Mouse (Mus musculus) CH12.LX (cell line): ENCODE measurements at regions not wholly inside any gene's neighbourhood (a gene's known extent, or its start where the extent isn't known, plus 50 kb on each side); places are given as distances from the start of the nearest gene placed in this dataset.
A peak's percentile ranks its signal among the peaks of the same experiment; 100 is the strongest.

ENCODE experiments used
- DNase-seq: peaks from one replicate; pipeline ENCODE4 v3.0.0-alpha.2; 2013; ENCODE audit errors: extremely low read depth
- H3K27ac ChIP-seq: 2 replicates; pipeline ENCODE4 v1.5.1; 2012; ENCODE audit warnings: low read depth, mild to moderate bottlenecking, control low read depth, moderate library complexity; ENCODE audit not compliant: insufficient read depth
- H3K27me3 ChIP-seq: replicated peaks from 2 replicates; pipeline ENCODE3; 2012; ENCODE audit warnings: inconsistent platforms
- H3K36me3 ChIP-seq, 2 experiments: replicated peaks in 1 of 2; 2 replicates each; pipeline versions ENCODE3 to v1.6.1; 2012; ENCODE audit warnings: inconsistent platforms in 1 of 2, low read length in 1 of 2, mild to moderate bottlenecking in 1 of 2, mixed read lengths in 1 of 2, moderate library complexity in 1 of 2; ENCODE audit not compliant: control insufficient read depth in 1 of 2, insufficient read depth in 1 of 2
- H3K4me1 ChIP-seq, 2 experiments: 2 replicates each; pipeline ENCODE4 v1.6.1; 2012; ENCODE audit warnings: inconsistent platforms in 1 of 2, moderate library complexity in 1 of 2; ENCODE audit not compliant: insufficient read depth in 2 of 2, control insufficient read depth in 1 of 2
- H3K4me2 ChIP-seq: 2 replicates; pipeline ENCODE4 v1.6.1; 2012; ENCODE audit warnings: low read depth, mild to moderate bottlenecking, control low read depth; ENCODE audit not compliant: poor library complexity, insufficient read depth, severe bottlenecking
- H3K4me3 ChIP-seq, 3 experiments: fragments of 150-350 bp in 1 of 3; sonication (generic) in 1 of 3; replicated peaks in 1 of 3; 2 replicates each; pipeline versions ENCODE3 to v1.5.1; 2011 to 2012; ENCODE audit warnings: low read depth in 2 of 3, low read length in 2 of 3, mild to moderate bottlenecking in 2 of 3, moderate library complexity in 2 of 3, control low read depth in 1 of 3, improper control_type of control experiment in 1 of 3, inconsistent platforms in 1 of 3, mixed read lengths in 1 of 3; ENCODE audit not compliant: poor library complexity in 1 of 3
- H3K79me2 ChIP-seq: replicated peaks from 2 replicates; pipeline ENCODE4 v1.6.1; 2012; ENCODE audit warnings: mild to moderate bottlenecking, moderate library complexity; ENCODE audit not compliant: control insufficient read depth, poor library complexity, insufficient read depth, severe bottlenecking; ENCODE audit errors: extremely low read depth
- H3K9ac ChIP-seq: 2 replicates; pipeline ENCODE4 v1.6.1; 2012; ENCODE audit warnings: low read depth, mild to moderate bottlenecking, control low read depth, moderate library complexity; ENCODE audit not compliant: insufficient read depth
- H3K9me3 ChIP-seq: replicated peaks from 2 replicates; pipeline ENCODE3; 2012; ENCODE audit warnings: low read length, inconsistent platforms, mixed read lengths
- BHLHE40 ChIP-seq: IDR thresholded peaks from 2 replicates; pipeline ENCODE4 v1.6.1; 2011; ENCODE audit warnings: mild to moderate bottlenecking, low read depth, low read length, improper control_type of control experiment
- CHD1 ChIP-seq: IDR thresholded peaks from 2 replicates; pipeline ENCODE4 v1.6.1; 2012; ENCODE audit warnings: low read depth, low read length, improper control_type of control experiment, inconsistent platforms
- CHD2 ChIP-seq: IDR thresholded peaks from 2 replicates; pipeline ENCODE4 v1.6.1; 2011; ENCODE audit warnings: low read length, improper control_type of control experiment
- CTCF ChIP-seq, 2 experiments: IDR thresholded peaks in 1 of 2; conservative IDR thresholded peaks in 1 of 2; 2 replicates each; pipeline ENCODE4 v1.5.1; 2011 to 2012; ENCODE audit warnings: low read depth in 2 of 2, low read length in 2 of 2, improper control_type of control experiment in 1 of 2, inconsistent platforms in 1 of 2, mild to moderate bottlenecking in 1 of 2, moderate library complexity in 1 of 2
- E2F4 ChIP-seq: IDR thresholded peaks from 2 replicates; pipeline ENCODE4 v1.6.1; 2011; ENCODE audit warnings: low read depth, low read length, improper control_type of control experiment; ENCODE audit not compliant: insufficient replicate concordance
- ELF1 ChIP-seq: IDR thresholded peaks from 2 replicates; pipeline ENCODE4 v1.6.1; 2014; ENCODE audit warnings: low read depth, mild to moderate bottlenecking, inconsistent platforms, low read length, improper control_type of control experiment
- EP300 ChIP-seq: IDR thresholded peaks from 2 replicates; pipeline ENCODE4 v1.6.1; 2011; ENCODE audit warnings: low read length, improper control_type of control experiment
- ETS1 ChIP-seq: conservative IDR thresholded peaks from 2 replicates; pipeline ENCODE4 v1.6.1; 2012; ENCODE audit warnings: low read depth, mild to moderate bottlenecking, inconsistent platforms, low read length, improper control_type of control experiment, moderate library complexity
- GABPA ChIP-seq: IDR thresholded peaks from 2 replicates; pipeline ENCODE4 v1.6.1; 2012; ENCODE audit warnings: low read depth, low read length, improper control_type of control experiment, inconsistent platforms; ENCODE audit not compliant: insufficient replicate concordance
- HCFC1 ChIP-seq: IDR thresholded peaks from 2 replicates; pipeline ENCODE4 v1.6.1; 2012; ENCODE audit warnings: low read depth, mild to moderate bottlenecking, inconsistent platforms, low read length, improper control_type of control experiment
- IRF4 ChIP-seq: IDR thresholded peaks from 2 replicates; pipeline ENCODE4 v1.6.1; 2014; ENCODE audit warnings: low read depth, mild to moderate bottlenecking, inconsistent platforms, low read length, improper control_type of control experiment
- JUN ChIP-seq: IDR thresholded peaks from 2 replicates; pipeline ENCODE4 v1.6.1; 2011; ENCODE audit warnings: low read depth, mild to moderate bottlenecking, low read length, improper control_type of control experiment, moderate library complexity; ENCODE audit not compliant: insufficient read depth
- KAT2A ChIP-seq: IDR thresholded peaks from 2 replicates; pipeline ENCODE4 v1.6.1; 2012; ENCODE audit warnings: low read length, improper control_type of control experiment, inconsistent platforms; ENCODE audit not compliant: insufficient replicate concordance
- MAFK ChIP-seq: IDR thresholded peaks from 2 replicates; pipeline ENCODE4 v1.6.1; 2011; ENCODE audit warnings: low read length, improper control_type of control experiment; ENCODE audit not compliant: insufficient replicate concordance
- MAX ChIP-seq: IDR thresholded peaks from 2 replicates; pipeline ENCODE4 v1.6.1; 2011; ENCODE audit warnings: low read length, improper control_type of control experiment
- MEF2A ChIP-seq: IDR thresholded peaks from 2 replicates; pipeline ENCODE4 v1.6.1; 2014; ENCODE audit warnings: low read depth, mild to moderate bottlenecking, inconsistent platforms, low read length, improper control_type of control experiment, borderline replicate concordance
- MXI1 ChIP-seq: IDR thresholded peaks from 2 replicates; pipeline ENCODE4 v1.6.1; 2011; ENCODE audit warnings: mild to moderate bottlenecking, low read depth, low read length, improper control_type of control experiment
- MYC ChIP-seq: IDR thresholded peaks from 2 replicates; pipeline ENCODE4 v1.6.1; 2011; ENCODE audit warnings: low read depth, mild to moderate bottlenecking, improper control_type of control experiment, low read length
- NRF1 ChIP-seq: IDR thresholded peaks from 2 replicates; pipeline ENCODE4 v1.6.1; 2014; ENCODE audit warnings: low read depth, mild to moderate bottlenecking, inconsistent platforms, low read length, improper control_type of control experiment, moderate library complexity
- POLR2A ChIP-seq: IDR thresholded peaks from 2 replicates; pipeline ENCODE4 v1.6.1; 2011; ENCODE audit warnings: low read depth, mild to moderate bottlenecking, improper control_type of control experiment, low read length
- POLR2AphosphoS2 ChIP-seq: IDR thresholded peaks from 2 replicates; pipeline ENCODE4 v1.6.1; 2011; ENCODE audit warnings: low read depth, low read length, improper control_type of control experiment
- RCOR1 ChIP-seq: conservative IDR thresholded peaks from 2 replicates; pipeline ENCODE4 v1.6.1; 2012; ENCODE audit warnings: low read depth, mild to moderate bottlenecking, inconsistent platforms, low read length, improper control_type of control experiment
- SIN3A ChIP-seq: IDR thresholded peaks from 2 replicates; pipeline ENCODE4 v1.6.1; 2012; ENCODE audit warnings: low read length, improper control_type of control experiment, inconsistent platforms
- SMC3 ChIP-seq: IDR thresholded peaks from 2 replicates; pipeline ENCODE4 v1.6.1; 2011; ENCODE audit warnings: low read depth, low read length, improper control_type of control experiment
- TBP ChIP-seq: conservative IDR thresholded peaks from 2 replicates; pipeline ENCODE4 v1.6.1; 2011; ENCODE audit warnings: low read depth, low read length, improper control_type of control experiment
- TCF12 ChIP-seq: IDR thresholded peaks from 2 replicates; pipeline ENCODE4 v1.6.1; 2014; ENCODE audit warnings: low read depth, mild to moderate bottlenecking, inconsistent platforms, low read length, improper control_type of control experiment
- USF1 ChIP-seq: IDR thresholded peaks from 2 replicates; pipeline ENCODE4 v1.6.1; 2014; ENCODE audit warnings: low read depth, mild to moderate bottlenecking, inconsistent platforms, low read length, improper control_type of control experiment
- USF2 ChIP-seq: conservative IDR thresholded peaks from 2 replicates; pipeline ENCODE4 v1.6.1; 2011; ENCODE audit warnings: low read depth, low read length, improper control_type of control experiment
- ZKSCAN1 ChIP-seq: IDR thresholded peaks from 2 replicates; pipeline ENCODE4 v1.6.1; 2012; ENCODE audit warnings: low read depth, inconsistent platforms, low read length, improper control_type of control experiment, borderline replicate concordance
- ZMIZ1 ChIP-seq: IDR thresholded peaks from 2 replicates; pipeline ENCODE4 v1.6.1; 2012; ENCODE audit warnings: low read depth, mild to moderate bottlenecking, inconsistent platforms, low read length, improper control_type of control experiment
- ZNF384 ChIP-seq: IDR thresholded peaks from 2 replicates; pipeline ENCODE4 v1.6.1; 2012; ENCODE audit warnings: low read depth, low read length, improper control_type of control experiment, inconsistent platforms
- dilution Hi-C: fragments of 300-500 bp; cut with MboI; formaldehyde crosslinking; loops from 2 replicates; pipeline ENCODE4 v1.14.3; 2020; ENCODE audit warnings: low sequenced_read_pairs; ENCODE audit not compliant: extremely low pct_unique_long_range_greater_than_20kb, extremely low pct_ligation_motif_present
- in situ Hi-C: fragments of 300-500 bp; cut with MboI; formaldehyde crosslinking; loops from 3 replicates; pipeline ENCODE4 v1.14.3; 2019; ENCODE audit warnings: low sequenced_read_pairs, low pct_ligation_motif_present, low pct_unique_long_range_greater_than_20kb, mixed read lengths

GRCm38 (mm10) chr9:61479626-61480025, 107.5 kb downstream of the Tle3 start:
- H3K27me3 ChIP-seq = no peaks in the 10 kb centered on the region

GRCm38 (mm10) chr9:61478862-61479261, 106.7 kb downstream of the Tle3 start:
- peaks cover 1% of the 10 kb centered on the region for H3K27me3 ChIP-seq
- in situ Hi-C loops = no loop called here
- H3K27ac ChIP-seq = no peak overlapping the region
- dilution Hi-C loops = no loop called here
- H3K36me3 ChIP-seq = no peaks in the 10 kb centered on the region
- peaks cover 3% of the 10 kb centered on the region for H3K9me3 ChIP-seq
- TF ChIP-seq SIN3A = peak; percentile 34; the same call in 1 of the 2 replicates
- no peak for TF ChIP-seq CTCF (conservative IDR thresholded peaks at IDR 0.05 in 1 of 2, IDR thresholded peaks at IDR 0.05 in 1 of 2; ENCODE audit: low read depth in 2 of 2, low read length in 2 of 2)
- TF ChIP-seq RCOR1 = no peak
- peak; percentile 74 for TF ChIP-seq ELF1
- no peak for TF ChIP-seq USF2
- TF ChIP-seq GABPA = no peak
- peak; percentile 83 for TF ChIP-seq BHLHE40
- TF ChIP-seq ZMIZ1 = no peak
- TF ChIP-seq SMC3 = peak; percentile 19; the same call in 1 of the 2 replicates
- no peak for TF ChIP-seq CHD1
- 0 out of 2 replicates have a peak, but pooled peaks have one; percentile 29 for TF ChIP-seq MEF2A
- TF ChIP-seq POLR2AphosphoS2 = no peak
- peak; percentile 82 for TF ChIP-seq EP300
- no peak for TF ChIP-seq IRF4
- TF ChIP-seq MYC = peak; percentile 26; the same call in 1 of the 2 replicates
- no peak for TF ChIP-seq KAT2A
- peak; percentile 89 for TF ChIP-seq TCF12
- peak; percentile 34; the same call in 1 of the 2 replicates for TF ChIP-seq MAFK
- no peak for TF ChIP-seq ZNF384
- TF ChIP-seq JUN = no peak
- 0 out of 2 replicates have a peak, but pooled peaks have one; percentile 16 for TF ChIP-seq CHD2
- 0 out of 2 replicates have a peak, but pooled peaks have one; percentile 4 for TF ChIP-seq MXI1
- TF ChIP-seq USF1 = no peak
- no peak for TF ChIP-seq E2F4
- no peak for TF ChIP-seq HCFC1
- peak; percentile 85 for TF ChIP-seq ETS1
- no peak overlapping the region for H3K9ac ChIP-seq
- H3K4me2 ChIP-seq = peak overlapping the region; percentile 48
- peaks cover 9 to 33% of the 10 kb centered on the region in 2 experiments for H3K4me1 ChIP-seq
- DNase-seq = peak; percentile 97
- no peaks in the 10 kb centered on the region for H3K79me2 ChIP-seq
- no peak overlapping the region for H3K4me3 ChIP-seq

More at GRCm38 (mm10) chr9:61479626-61480025, 107.5 kb downstream of the Tle3 start:
- Histone ChIP-seq H3K79me2 (no peaks in the 10 kb centered on the region), H3K4me1 (peaks cover 9 to 33% of the 10 kb centered on the region in 2 experiments), H3K9ac (no peak overlapping the region), H3K9me3 (peaks cover 5% of the 10 kb centered on the region), H3K27ac (no peak overlapping the region), H3K4me2 (0 out of 2 replicates have a peak overlapping the region, but pooled peaks have one; percentile 48), H3K36me3 (no peaks in the 10 kb centered on the region)
- dilution Hi-C loops = no loop called here
- peak; percentile 67 for DNase-seq
- in situ Hi-C loops = no loop called here
- TF ChIP-seq NRF1 = no peak
- no peak for TF ChIP-seq POLR2A
- 0 out of 2 replicates have a peak, but pooled peaks have one; percentile 47 for TF ChIP-seq MAFK
- peak; percentile 67 for TF ChIP-seq ETS1
- no peak for TF ChIP-seq TBP
- TF ChIP-seq ZKSCAN1 = no peak
- no peak for TF ChIP-seq MAX
- peak; percentile 63; the same call in 1 of the 2 replicates for TF ChIP-seq CHD2
- TF ChIP-seq BHLHE40 = peak; percentile 84
- 0 out of 2 replicates have a peak, but pooled peaks have one; percentile 5 for TF ChIP-seq SMC3
- TF ChIP-seq HCFC1 = no peak
- no peak for TF ChIP-seq ZMIZ1
- TF ChIP-seq EP300 = peak; percentile 58
- TF ChIP-seq, all 38 proteins: peak for 6
- no peak overlapping the region for H3K4me3 ChIP-seq
